Mouse (Mus musculus) limb, embryonic 14.5 days (tissue): Measurements from ENCODE around the gene Nedd9. TPM values are rescaled to one million over a fixed set of nuclear protein-coding genes. Genes with fewer than 3 reads are reported as not detected.
A peak's percentile ranks its signal among the peaks of the same experiment; 100 is the strongest.
"Not testable (repeated sequence)": the region's sequence is repeated elsewhere in the genome, so short reads cannot be mapped to it uniquely, and the experiment has no call there.

Experiments
- ATAC-seq: fragments of 200-750 bp; cut with Nextera tagmentation; 2 replicates; pipeline ENCODE4 v1.8.0; 2017; ENCODE audit warnings: low read depth, moderate number of reproducible peaks, moderate TSS enrichment; ENCODE audit not compliant: low FRiP score
- DNase-seq: peaks from one replicate; pipeline ENCODE4 v3.0.0-alpha.2; 2015; ENCODE audit warnings: low spot score
- H3K27ac ChIP-seq: fragments of 300-500 bp; sonication (generic); replicated peaks from 2 replicates; pipeline ENCODE4 v1.5.1; 2014; ENCODE audit warnings: low read depth, mild to moderate bottlenecking, low read length, moderate library complexity, mixed read lengths
- H3K27me3 ChIP-seq: fragments of 300-500 bp; sonication (generic); 2 replicates; pipeline ENCODE4 v1.6.1; 2014; ENCODE audit warnings: low read length, mixed read lengths; ENCODE audit not compliant: control insufficient read depth, insufficient read depth
- H3K36me3 ChIP-seq: fragments of 300-500 bp; sonication (generic); 2 replicates; pipeline ENCODE4 v1.6.1; 2014; ENCODE audit warnings: mild to moderate bottlenecking, low read length, moderate library complexity, mixed read lengths; ENCODE audit not compliant: control insufficient read depth, insufficient read depth
- H3K4me1 ChIP-seq: fragments of 300-500 bp; sonication (generic); 2 replicates; pipeline ENCODE4 v1.6.1; 2014; ENCODE audit warnings: antibody characterized with exemption, low read length, mixed read lengths; ENCODE audit not compliant: control insufficient read depth, insufficient read depth
- H3K4me2 ChIP-seq: fragments of 300-500 bp; sonication (generic); replicated peaks from 2 replicates; pipeline ENCODE4 v1.6.1; 2014; ENCODE audit warnings: low read depth, mild to moderate bottlenecking, low read length, moderate library complexity; ENCODE audit not compliant: severe bottlenecking
- H3K4me3 ChIP-seq: fragments of 300-500 bp; sonication (generic); replicated peaks from 2 replicates; pipeline ENCODE4 v1.5.1; 2014; ENCODE audit warnings: low read length
- H3K9ac ChIP-seq: fragments of 300-500 bp; sonication (generic); 2 replicates; pipeline ENCODE4 v1.6.1; 2014; ENCODE audit warnings: mild to moderate bottlenecking, low read depth, low read length, moderate library complexity; ENCODE audit not compliant: severe bottlenecking
- H3K9me3 ChIP-seq: fragments of 300-500 bp; sonication (generic); 2 replicates; pipeline ENCODE4 v1.6.1; 2016; ENCODE audit warnings: low read length; ENCODE audit not compliant: control insufficient read depth
- POLR2A ChIP-seq: fragments of 200-500 bp; IDR thresholded peaks from 2 replicates; pipeline ENCODE4 v1.8.0; 2012; ENCODE audit warnings: inconsistent platforms, mild to moderate bottlenecking, moderate library complexity, borderline replicate concordance; ENCODE audit not compliant: insufficient read depth, insufficient read length; ENCODE audit errors: extremely low read depth
- WGBS: fragments of 180-500 bp; shearing (Covaris S2); extraction: QIAGEN DNeasy Blood & Tissue Kit; methylation state at CpG from one replicate; pipeline ENCODE4 v1.1.7; 2014; 5-methylcytosine and 5-hydroxymethylcytosine counted together
- polyA plus RNA-seq, 2 experiments: library from polyadenylated mRNA; depleted of rRNA in 1 of 2; stranded (reverse) in 1 of 2; unstranded in 1 of 2; fragments of >200 nt; fragmentation: Nextera tagmentation in 1 of 2; extraction: Ambion mirVana in 1 of 2; gene quantifications; 2 replicates each; pipeline versions ENCODE4 v1.2.1 to v1.2.3; 2012 to 2014

Gene Nedd9
- polyA plus RNA-seq, 2 experiments, result 23.5 to 41.5 TPM

GRCm38 (mm10) chr13:41368612-41369011 is 118.5 kb downstream of the Nedd9 start:
- Histone ChIP-seq H3K27me3 (no peaks in the 10 kb centered on the region), H3K4me2 (no peak overlapping the region), H3K4me3 (no peak overlapping the region), H3K4me1 (peaks cover 17% of the 10 kb centered on the region), H3K9me3 (no peaks in the 10 kb centered on the region), H3K27ac (no peak overlapping the region), H3K9ac (no peak overlapping the region), H3K36me3 (no peaks in the 10 kb centered on the region)
- WGBS, result 79% methylated on average over 5 of the region's 5 CpGs
- no peak for DNase-seq
- ATAC-seq, result no peak
- no peak for TF ChIP-seq POLR2A

DNA sequence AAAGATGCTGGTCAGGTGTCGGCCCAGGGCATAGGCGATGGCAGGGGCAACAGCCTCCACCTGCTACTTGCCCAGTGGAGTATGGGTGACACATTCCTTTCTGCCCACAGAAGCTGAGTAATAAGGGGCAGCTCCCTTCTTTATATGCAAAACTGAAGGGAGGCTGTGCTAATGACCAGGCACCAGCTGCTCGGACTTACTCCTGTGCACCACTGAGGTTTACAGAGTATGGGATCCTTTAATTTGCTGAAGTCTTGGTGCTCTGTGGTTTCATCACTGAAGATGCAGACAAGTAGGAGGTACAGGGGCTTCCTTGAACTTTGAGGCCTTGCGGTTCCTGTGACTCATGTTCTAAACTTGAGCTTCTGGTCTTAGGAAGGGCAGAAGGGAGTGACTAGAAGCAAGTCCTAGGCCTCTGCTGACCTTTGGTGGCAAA is 120.0 kb downstream of the Nedd9 start:
- H3K36me3 ChIP-seq, result no peaks in the 10 kb centered on the region
- DNase-seq (no peak), ATAC-seq (no peak)
- TF ChIP-seq POLR2A, result no peak
- H3K9ac ChIP-seq, result no peak overlapping the region
- no peak overlapping the region for H3K4me2 ChIP-seq
- H3K4me1 ChIP-seq, result peaks cover 16% of the 10 kb centered on the region
- no peaks in the 10 kb centered on the region for H3K9me3 ChIP-seq
- no peaks in the 10 kb centered on the region for H3K27me3 ChIP-seq
- H3K27ac ChIP-seq, result no peak overlapping the region
- H3K4me3 ChIP-seq, result no peak overlapping the region
- WGBS, result 83% methylated on average over 4 of the region's 4 CpGs

- 42% methylated on average over 1 of the region's 1 CpGs for WGBS
- peaks cover 12% of the 10 kb centered on the region for H3K4me1 ChIP-seq
- H3K9ac ChIP-seq, H3K27me3 ChIP-seq, H3K4me2 ChIP-seq, H3K36me3 ChIP-seq, H3K9me3 ChIP-seq, H3K4me3 ChIP-seq, ATAC-seq, H3K27ac ChIP-seq, DNase-seq: not testable (repeated sequence)
Observed at GRCm38 (mm10) chr13:41366609-41367008, 120.6 kb downstream of the Nedd9 start.

DNA sequence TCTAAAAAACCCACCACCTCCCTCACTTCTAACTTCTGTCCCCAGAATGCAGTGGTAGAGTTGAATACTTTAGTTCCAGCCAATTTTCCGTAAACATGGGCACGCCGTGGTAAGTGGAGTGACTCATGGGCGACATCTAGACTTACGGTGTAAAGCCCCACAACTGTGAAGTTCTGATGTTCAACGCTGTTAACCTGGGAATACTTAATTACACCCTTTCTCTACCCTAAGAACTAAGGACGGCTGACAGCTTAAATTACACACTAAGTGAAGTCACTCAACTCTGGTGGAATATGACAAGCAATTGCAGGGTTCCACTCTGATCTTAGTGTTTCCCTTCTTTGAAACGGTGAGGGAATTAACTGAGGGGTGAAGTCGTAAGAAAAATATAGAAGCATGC is 122.9 kb downstream of the Nedd9 start:
- no peak overlapping the region for H3K9ac ChIP-seq
- ATAC-seq (no peak), DNase-seq (no peak)
- WGBS, result 30% methylated on average over 9 of the region's 9 CpGs
- H3K9me3 ChIP-seq, result no peaks in the 10 kb centered on the region
- no peak overlapping the region for H3K27ac ChIP-seq
- no peak for TF ChIP-seq POLR2A
- no peaks in the 10 kb centered on the region for H3K27me3 ChIP-seq
- H3K4me1 ChIP-seq, result peaks cover 18% of the 10 kb centered on the region
- no peak overlapping the region for H3K4me2 ChIP-seq
- H3K36me3 ChIP-seq, result no peaks in the 10 kb centered on the region
- no peak overlapping the region for H3K4me3 ChIP-seq

GRCm38 (mm10) chr13:41362909-41363308 is 124.3 kb downstream of the Nedd9 start:
- 74% methylated on average over 6 of the region's 6 CpGs for WGBS
- no peaks in the 10 kb centered on the region for H3K36me3 ChIP-seq
- H3K27ac ChIP-seq, result no peak overlapping the region
- no peaks in the 10 kb centered on the region for H3K9me3 ChIP-seq
- no peak for TF ChIP-seq POLR2A
- no peak overlapping the region for H3K9ac ChIP-seq
- peaks cover 18% of the 10 kb centered on the region for H3K4me1 ChIP-seq
- H3K4me3 ChIP-seq, result no peak overlapping the region
- H3K4me2 ChIP-seq, result no peak overlapping the region
- no peak for DNase-seq
- no peak for ATAC-seq
- no peaks in the 10 kb centered on the region for H3K27me3 ChIP-seq

GRCm38 (mm10) chr13:41360272-41360815 is 126.8 kb downstream of the Nedd9 start:
- H3K9me3 ChIP-seq, result no peaks in the 10 kb centered on the region
- H3K9ac ChIP-seq, result no peak overlapping the region
- H3K4me3 ChIP-seq, result no peak overlapping the region
- H3K4me2 ChIP-seq, result 0 out of 2 replicates have a peak overlapping the region, but pooled peaks have one; percentile 51
- no peak for ATAC-seq
- 48% methylated on average over 8 of the region's 8 CpGs for WGBS
- H3K27me3 ChIP-seq, result no peaks in the 10 kb centered on the region
- peaks cover 38% of the 10 kb centered on the region for H3K4me1 ChIP-seq
- H3K36me3 ChIP-seq, result no peaks in the 10 kb centered on the region
- no peak overlapping the region for H3K27ac ChIP-seq
- DNase-seq, result no peak
- TF ChIP-seq POLR2A, result no peak
